In the genomic region with DNA sequence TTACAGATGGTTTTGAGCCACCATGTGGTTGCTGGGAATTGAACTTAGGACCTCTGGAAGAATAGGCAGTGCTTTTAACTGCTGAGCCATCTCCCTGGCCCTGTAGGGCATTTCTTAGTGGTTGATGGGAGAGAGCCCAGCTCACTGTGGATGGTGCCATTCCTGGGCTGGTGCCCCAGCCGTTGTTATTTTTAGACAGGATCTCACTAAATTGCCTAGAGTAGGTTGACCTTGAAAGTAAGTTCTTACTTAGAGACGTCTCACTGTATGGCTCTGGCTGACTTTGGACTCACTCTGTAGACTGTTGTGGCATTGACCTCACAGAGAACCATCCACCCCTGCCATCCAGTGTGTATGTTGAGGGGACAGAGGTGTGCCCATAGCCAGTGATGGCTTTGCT, we compare ENCODE assay signal across 18 mouse cellular contexts. TPM values are rescaled to one million over a fixed set of nuclear protein-coding genes. Genes with fewer than 3 reads are reported as not detected.
DNase-seq lines count a peak whose midpoint lies in the region; ATAC-seq and TF ChIP-seq lines count a peak whose summit lies in the region.
"Had no signal": no experiment of that assay in that cellular context is flagged by ENCODE, and none has a peak within 500 bp of the region (broad histone marks: within the 10 kb centered on the region; RNA-seq: fewer than 3 reads in every experiment).

No protein-coding gene starts in this region.

- ATAC-seq in embryonic facial prominence, embryonic 12.5 days (ENCODE audit: insufficient number of reproducible peaks, insufficient read depth, low FRiP score, low TSS enrichment), result no peak
- no peak for ATAC-seq in lung, postnatal 0 days
- ATAC-seq: midbrain, embryonic 13.5 days had no signal

- no peaks in the 10 kb centered on the region for H3K9me3 ChIP-seq in embryonic facial prominence, embryonic 12.5 days
- no peaks in the 10 kb centered on the region for H3K9me3 ChIP-seq in embryonic facial prominence, embryonic 10.5 days
- no peaks in the 10 kb centered on the region for H3K9me3 ChIP-seq in heart, embryonic 10.5 days
- H3K9me3 ChIP-seq in lung, postnatal 0 days (ENCODE audit: low read length), result no peaks in the 10 kb centered on the region
- H3K9me3 ChIP-seq: hindbrain, embryonic 13.5 days; midbrain, embryonic 13.5 days had no signal

- no peak overlapping the region for H3K9ac ChIP-seq in embryonic facial prominence, embryonic 12.5 days
- no peak overlapping the region for H3K9ac ChIP-seq in lung, postnatal 0 days (replicated peaks; ENCODE audit: low read depth)
- H3K9ac ChIP-seq: hindbrain, embryonic 13.5 days; lung, embryonic 14.5 days; midbrain, embryonic 13.5 days had no signal

- peaks cover 21% of the 10 kb centered on the region for H3K36me3 ChIP-seq in embryonic facial prominence, embryonic 12.5 days
- H3K36me3 ChIP-seq in embryonic facial prominence, embryonic 10.5 days (replicated peaks), result peaks cover 41% of the 10 kb centered on the region
- H3K36me3 ChIP-seq in heart, embryonic 10.5 days, result peaks cover 33% of the 10 kb centered on the region
- H3K36me3 ChIP-seq in lung, postnatal 0 days (ENCODE audit: insufficient read depth, low read length), result peaks cover 18% of the 10 kb centered on the region

- 0 out of 2 replicates have a peak overlapping the region, but pooled peaks have one; percentile 48 for H3K4me2 ChIP-seq in embryonic facial prominence, embryonic 12.5 days (replicated peaks)
- no peak overlapping the region for H3K4me2 ChIP-seq in lung, postnatal 0 days (replicated peaks; ENCODE audit: low read depth, low read length)
- H3K4me2 ChIP-seq: hindbrain, embryonic 13.5 days; liver, embryonic 11.5 days; lung, embryonic 14.5 days; midbrain, embryonic 13.5 days had no signal

- DNase-seq in embryonic facial prominence, embryonic 10.5 days (ENCODE audit: low spot score), result no peak
- DNase-seq in adipocyte (ENCODE audit: low spot score), result peak; percentile 9
- DNase-seq in heart, embryonic 10.5 days (ENCODE audit: low spot score), result no peak
- peak; percentile 32 to 44 for DNase-seq in heart, postnatal 10 days
- DNase-seq in lung, postnatal 0 days (ENCODE audit: low spot score), result no peak
- DNase-seq in spleen, postnatal 36 days (ENCODE audit: low spot score in 2 of 2), result no peak
- DNase-seq in lung, adult 18-20 months, result no peak
- DNase-seq: cerebellum, adult 11 months; cerebellum, postnatal 25 days; gastrocnemius, postnatal 25 days; kidney, adult 9 months; thymus, postnatal 14 days had no signal

- no peaks in the 10 kb centered on the region for H3K27me3 ChIP-seq in embryonic facial prominence, embryonic 12.5 days
- no peaks in the 10 kb centered on the region for H3K27me3 ChIP-seq in embryonic facial prominence, embryonic 10.5 days (replicated peaks; ENCODE audit: low read depth, poor library complexity, severe bottlenecking)
- no peaks in the 10 kb centered on the region for H3K27me3 ChIP-seq in heart, embryonic 10.5 days (ENCODE audit: insufficient read depth, poor library complexity, severe bottlenecking)
- H3K27me3 ChIP-seq in lung, postnatal 0 days (replicated peaks; ENCODE audit: insufficient read depth, low read length), result no peaks in the 10 kb centered on the region
- H3K27me3 ChIP-seq: hindbrain, embryonic 13.5 days; midbrain, embryonic 13.5 days had no signal

- peaks cover 20% of the 10 kb centered on the region; the same call in 1 of the 2 replicates for H3K4me1 ChIP-seq in embryonic facial prominence, embryonic 12.5 days
- peaks cover 37% of the 10 kb centered on the region for H3K4me1 ChIP-seq in embryonic facial prominence, embryonic 10.5 days
- peaks cover 17% of the 10 kb centered on the region for H3K4me1 ChIP-seq in heart, embryonic 10.5 days
- H3K4me1 ChIP-seq in lung, postnatal 0 days (ENCODE audit: insufficient read depth, low read depth, low read length), result no peaks in the 10 kb centered on the region
- H3K4me1 ChIP-seq: hindbrain, embryonic 13.5 days; midbrain, embryonic 13.5 days had no signal

- H3K4me3 ChIP-seq in embryonic facial prominence, embryonic 12.5 days, result no peak overlapping the region
- no peak overlapping the region for H3K4me3 ChIP-seq in embryonic facial prominence, embryonic 10.5 days
- H3K4me3 ChIP-seq in heart, embryonic 10.5 days, result no peak overlapping the region
- no peak overlapping the region for H3K4me3 ChIP-seq in lung, postnatal 0 days (ENCODE audit: low read depth, low read length)
- H3K4me3 ChIP-seq: hindbrain, embryonic 13.5 days; midbrain, embryonic 13.5 days had no signal

- H3K27ac ChIP-seq in embryonic facial prominence, embryonic 12.5 days, result no peak overlapping the region
- no peak overlapping the region for H3K27ac ChIP-seq in embryonic facial prominence, embryonic 10.5 days (replicated peaks)
- peak overlapping the region; percentile 45 for H3K27ac ChIP-seq in heart, embryonic 10.5 days
- no peak overlapping the region for H3K27ac ChIP-seq in lung, postnatal 0 days (ENCODE audit: low read length)
- H3K27ac ChIP-seq: hindbrain, embryonic 13.5 days; midbrain, embryonic 13.5 days had no signal

- TF ChIP-seq CTCF in lung, postnatal 0 days (IDR thresholded peaks at IDR 0.05), result no peak

- WGBS in embryonic facial prominence, embryonic 12.5 days, result 82% methylated on average over 2 of the region's 2 CpGs
- WGBS in embryonic facial prominence, embryonic 10.5 days, result 80% methylated on average over 2 of the region's 2 CpGs
- 58% methylated on average over 2 of the region's 2 CpGs for WGBS in heart, embryonic 10.5 days
- WGBS in lung, postnatal 0 days, result 75% methylated on average over 2 of the region's 2 CpGs

- TF ChIP-seq EP300 in lung, postnatal 0 days (IDR thresholded peaks at IDR 0.05), result no peak

- intact Hi-C loops in heart, postnatal 10 days (cut with DNase I), result no loop called here

RNA-seq across cellular contexts. Expression of gene Ctsk, which starts 0.8 kb away (rescaled TPM):
- 20.2 and 25.7 TPM in 2 replicates for polyA plus RNA-seq in embryonic facial prominence, embryonic 12.5 days (2016; fragmentation: Nextera tagmentation; extraction: Ambion mirVana)
- polyA plus RNA-seq in embryonic facial prominence, embryonic 10.5 days (2016; fragmentation: Nextera tagmentation; extraction: Ambion mirVana), result 3.4 and 5.5 TPM in 2 replicates
- polyA plus RNA-seq in heart, embryonic 10.5 days (2016; fragmentation: Nextera tagmentation; extraction: Ambion mirVana), result 4.2 and 10.2 TPM in 2 replicates
- total RNA-seq in heart, postnatal 10 days (2021), result 10 to 100 TPM; 17.5 to 17.9 TPM
- polyA plus RNA-seq in lung, postnatal 0 days (2015; fragmentation: Nextera tagmentation; extraction: Ambion mirVana), result 8.2 and 8.8 TPM in 2 replicates

RNA-seq across cellular contexts. Expression of gene Ctss, which starts 28.4 kb away (rescaled TPM):
- 8.7 and 9.4 TPM in 2 replicates for polyA plus RNA-seq in embryonic facial prominence, embryonic 12.5 days (2016; fragmentation: Nextera tagmentation; extraction: Ambion mirVana)
- polyA plus RNA-seq in embryonic facial prominence, embryonic 10.5 days (2016; fragmentation: Nextera tagmentation; extraction: Ambion mirVana), result 3.4 and 4.3 TPM in 2 replicates
- polyA plus RNA-seq in heart, embryonic 10.5 days (2016; fragmentation: Nextera tagmentation; extraction: Ambion mirVana), result 0.96 and 1.9 TPM in 2 replicates
- 1 to 10 TPM; 8.1 to 9.0 TPM for total RNA-seq in heart, postnatal 10 days (2021)
- 109 and 115 TPM in 2 replicates for polyA plus RNA-seq in lung, postnatal 0 days (2015; fragmentation: Nextera tagmentation; extraction: Ambion mirVana)
- total RNA-seq: MEL had no signal

Comparison
In these comparisons a context has a peak if more than half of its experiments do, and no peak if none do; other contexts are left out.
1. DNase-seq: peak in adipocyte (single experiment) and heart, postnatal 10 days (2 of 2); none in embryonic facial prominence, embryonic 10.5 days (single experiment), heart, embryonic 10.5 days (single experiment), lung, postnatal 0 days (single experiment), spleen, postnatal 36 days (0 of 2) and lung, adult 18-20 months (0 of 2).
2. RNA of gene Ctss, which starts 28.4 kb away (polyA plus RNA-seq): 109 to 115 TPM in lung, postnatal 0 days; 8.7 to 9.4 TPM in embryonic facial prominence, embryonic 12.5 days, 3.4 to 4.3 TPM in embryonic facial prominence, embryonic 10.5 days and 0.96 to 1.9 TPM in heart, embryonic 10.5 days; every median in the first group is over 10 times any median in the second.